Mouse (Mus musculus): ENCODE measurements around the gene Tle4. TPM values are rescaled to one million over a fixed set of nuclear protein-coding genes. Genes with fewer than 3 reads are reported as not detected.

Gene Tle4
- polyA plus RNA-seq, 1 experiment from 2014 or later: 21.1 TPM

- no peak overlapping the region for H3K4me3 ChIP-seq (ENCODE audit: low read depth, low read length)
- no peak overlapping the region for H3K27ac ChIP-seq (ENCODE audit: low read length)
- 67% methylated on average over 6 of the region's 6 CpGs for WGBS
- H3K27me3 ChIP-seq (ENCODE audit: control insufficient read depth, insufficient read depth, low read length): no peaks in the 10 kb centered on the region
- ATAC-seq (ENCODE audit: insufficient number of reproducible peaks, insufficient read depth, low FRiP score, low read depth): no peak
- H3K4me1 ChIP-seq (ENCODE audit: control insufficient read depth, insufficient read depth, low read length): no peaks in the 10 kb centered on the region
- no peaks in the 10 kb centered on the region for H3K9me3 ChIP-seq (ENCODE audit: control insufficient read depth, low read depth, low read length)
- H3K9ac ChIP-seq (replicated peaks; ENCODE audit: low read depth, low read length): no peak overlapping the region
- no peak overlapping the region for H3K4me2 ChIP-seq (replicated peaks; ENCODE audit: low read depth, low read length)
- no peaks in the 10 kb centered on the region for H3K36me3 ChIP-seq (ENCODE audit: control insufficient read depth, insufficient read depth, low read length)
These were observed 181.9 kb downstream of the Tle4 start for GRCm38 (mm10) chr19:14415996-14416395.

- no peaks in the 10 kb centered on the region for H3K9me3 ChIP-seq (ENCODE audit: control insufficient read depth, low read depth, low read length)
- no peaks in the 10 kb centered on the region for H3K4me1 ChIP-seq (ENCODE audit: control insufficient read depth, insufficient read depth, low read length)
- 22% methylated on average over 4 of the region's 4 CpGs for WGBS
- no peaks in the 10 kb centered on the region for H3K36me3 ChIP-seq (ENCODE audit: control insufficient read depth, insufficient read depth, low read length)
- H3K27ac ChIP-seq (ENCODE audit: low read length): no peak overlapping the region
- ATAC-seq (ENCODE audit: insufficient number of reproducible peaks, insufficient read depth, low FRiP score, low read depth): no peak
- no peaks in the 10 kb centered on the region for H3K27me3 ChIP-seq (ENCODE audit: control insufficient read depth, insufficient read depth, low read length)
- H3K4me3 ChIP-seq (ENCODE audit: low read depth, low read length): no peak overlapping the region
- no peak overlapping the region for H3K9ac ChIP-seq (replicated peaks; ENCODE audit: low read depth, low read length)
- H3K4me2 ChIP-seq (replicated peaks; ENCODE audit: low read depth, low read length): no peak overlapping the region
These were observed 182.9 kb downstream of the Tle4 start for GRCm38 (mm10) chr19:14414957-14415356.

GRCm38 (mm10) chr19:14406603-14407002, 191.2 kb downstream of the Tle4 start:
- no peaks in the 10 kb centered on the region for H3K9me3 ChIP-seq (ENCODE audit: control insufficient read depth, low read depth, low read length)
- no peak overlapping the region for H3K9ac ChIP-seq (replicated peaks; ENCODE audit: low read depth, low read length)
- ATAC-seq (ENCODE audit: insufficient number of reproducible peaks, insufficient read depth, low FRiP score, low read depth): no peak
- no peak overlapping the region for H3K4me3 ChIP-seq (ENCODE audit: low read depth, low read length)
- no peak overlapping the region for H3K27ac ChIP-seq (ENCODE audit: low read length)
- no peaks in the 10 kb centered on the region for H3K27me3 ChIP-seq (ENCODE audit: control insufficient read depth, insufficient read depth, low read length)
- no peak overlapping the region for H3K4me2 ChIP-seq (replicated peaks; ENCODE audit: low read depth, low read length)
- WGBS: 51% methylated on average over 10 of the region's 10 CpGs
- H3K4me1 ChIP-seq (ENCODE audit: control insufficient read depth, insufficient read depth, low read length): no peaks in the 10 kb centered on the region
- H3K36me3 ChIP-seq (ENCODE audit: control insufficient read depth, insufficient read depth, low read length): no peaks in the 10 kb centered on the region

Measured in stomach, embryonic 14.5 days (tissue).